Mouse (Mus musculus): ENCODE measurements around the gene Arl5a. TPM values are rescaled to one million over a fixed set of nuclear protein-coding genes. Genes with fewer than 3 reads are reported as not detected.
A peak's percentile ranks its signal among the peaks of the same experiment; 100 is the strongest.

The Arl5a gene
- total and polyA plus RNA-seq, 3 experiments: 12.7 to 36.8 (median 14.4) TPM

- H3K4me3 ChIP-seq (ENCODE audit: control insufficient read depth in 1 of 2, insufficient read depth in 1 of 2, low read depth in 2 of 2, low read length in 2 of 2): no peak overlapping the region
- peaks cover 0 to 2% of the 10 kb centered on the region in 2 experiments; a peak in 2 of 4 replicates for H3K27me3 ChIP-seq (ENCODE audit: control insufficient read depth in 1 of 2, insufficient read depth in 2 of 2, low read length in 2 of 2)
- no peak for DNase-seq (ENCODE audit: low read depth, low spot score)
- H3K27ac ChIP-seq (ENCODE audit: control insufficient read depth, low read depth, low read length): no peak overlapping the region
- H3K79me2 ChIP-seq (ENCODE audit: control insufficient read depth, insufficient read depth, low read length, poor library complexity): no peaks in the 10 kb centered on the region
- no peaks in the 10 kb centered on the region for H3K36me3 ChIP-seq (ENCODE audit: control insufficient read depth in 1 of 2, insufficient read depth in 2 of 2, low read length in 2 of 2)
- no peak for TF ChIP-seq ZC3H11A (IDR thresholded peaks at IDR 0.05; ENCODE audit: low read depth, low read length)
- no peak for TF ChIP-seq MAFK (IDR thresholded peaks at IDR 0.05; ENCODE audit: borderline replicate concordance, low read depth, low read length)
- no peaks in the 10 kb centered on the region for H3K4me1 ChIP-seq (ENCODE audit: control insufficient read depth in 1 of 2, insufficient read depth in 2 of 2, low read length in 2 of 2)
- no peak overlapping the region for H3K9ac ChIP-seq (ENCODE audit: control insufficient read depth, low read depth, low read length, poor library complexity, severe bottlenecking)
- H3K9me3 ChIP-seq (replicated peaks; ENCODE audit: insufficient read depth, low read length): no peaks in the 10 kb centered on the region
Observed at GRCm38 (mm10) chr2:52442125-52442524, 17.4 kb upstream of the Arl5a start.

DNA sequence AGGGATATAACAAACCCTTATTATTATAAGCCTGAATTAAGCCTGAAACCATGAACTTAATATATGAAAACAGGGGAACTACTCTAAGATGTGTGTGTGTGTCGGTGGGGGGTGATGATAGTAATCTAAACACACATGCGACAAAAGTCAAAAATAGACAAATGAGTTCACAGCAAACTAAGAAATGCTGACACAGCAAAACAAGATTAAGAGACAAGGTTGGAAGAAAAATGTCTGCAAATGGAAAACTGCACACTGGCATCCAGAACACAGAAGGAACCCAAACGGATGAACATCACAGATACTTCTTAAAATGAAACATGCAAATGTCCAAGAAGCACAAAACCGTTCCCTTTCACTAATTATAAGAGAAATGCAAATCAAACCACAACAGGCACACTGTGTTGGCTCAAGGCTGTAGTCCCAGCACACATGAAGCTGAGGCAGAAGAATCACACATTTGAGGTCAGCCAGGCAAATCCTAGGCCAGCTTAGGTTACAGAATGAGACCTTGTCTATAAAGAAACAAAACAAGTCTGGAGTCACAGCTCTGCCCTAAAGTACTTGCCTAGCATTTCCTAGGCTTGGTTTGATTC, 15.8 kb upstream of the Arl5a start:
- no peaks in the 10 kb centered on the region for H3K4me1 ChIP-seq (ENCODE audit: control insufficient read depth in 1 of 2, insufficient read depth in 2 of 2, low read length in 2 of 2)
- no peak overlapping the region for H3K9ac ChIP-seq (ENCODE audit: control insufficient read depth, low read depth, low read length, poor library complexity, severe bottlenecking)
- DNase-seq (ENCODE audit: low read depth, low spot score): no peak
- no peaks in the 10 kb centered on the region for H3K79me2 ChIP-seq (ENCODE audit: control insufficient read depth, insufficient read depth, low read length, poor library complexity)
- H3K27ac ChIP-seq (ENCODE audit: control insufficient read depth, low read depth, low read length): no peak overlapping the region
- TF ChIP-seq CTCF (IDR thresholded peaks at IDR 0.05 in 2 of 3, conservative IDR thresholded peaks at IDR 0.05 in 1 of 3; ENCODE audit: control insufficient read depth in 1 of 3, insufficient read depth in 1 of 3, low read depth in 2 of 3, low read length in 3 of 3, poor library complexity in 1 of 3, severe bottlenecking in 1 of 3) (no peak), E2F4 (IDR thresholded peaks at IDR 0.05; ENCODE audit: borderline replicate concordance, low read depth, low read length) (no peak), SMC3 (IDR thresholded peaks at IDR 0.05; ENCODE audit: low read depth, low read length) (no peak), MAFK (IDR thresholded peaks at IDR 0.05; ENCODE audit: borderline replicate concordance, low read depth, low read length) (peak; percentile 91)
- H3K36me3 ChIP-seq (ENCODE audit: control insufficient read depth in 1 of 2, insufficient read depth in 2 of 2, low read length in 2 of 2): no peaks in the 10 kb centered on the region
- H3K4me3 ChIP-seq (ENCODE audit: control insufficient read depth in 1 of 2, insufficient read depth in 1 of 2, low read depth in 2 of 2, low read length in 2 of 2): no peak overlapping the region
- no peaks in the 10 kb centered on the region for H3K9me3 ChIP-seq (replicated peaks; ENCODE audit: insufficient read depth, low read length)
- H3K27me3 ChIP-seq (ENCODE audit: control insufficient read depth in 1 of 2, insufficient read depth in 2 of 2, low read length in 2 of 2): peaks cover 0 to 3% of the 10 kb centered on the region in 2 experiments; a peak in 3 of 4 replicates

DNA sequence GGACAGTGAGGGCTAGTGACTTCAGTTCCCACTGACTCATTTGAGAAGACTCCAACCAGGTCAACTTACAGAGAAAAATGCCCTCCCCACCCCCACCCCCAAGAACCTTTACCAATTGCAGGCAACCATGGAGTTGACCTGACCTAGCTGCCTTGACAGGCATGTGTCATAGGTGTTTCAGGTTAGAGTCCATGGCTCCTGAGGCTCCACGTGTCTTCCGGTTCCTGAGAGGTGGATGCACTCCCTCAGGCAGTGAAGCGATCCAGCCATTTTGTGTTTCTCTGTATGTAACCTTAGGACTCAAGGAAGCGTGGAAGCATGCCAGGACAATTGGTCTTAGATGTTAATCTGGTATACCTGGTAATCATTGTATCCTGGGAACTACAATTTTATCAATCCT, 13.7 kb upstream of the Arl5a start:
- Histone ChIP-seq H3K4me3 (ENCODE audit: control insufficient read depth in 1 of 2, insufficient read depth in 1 of 2, low read depth in 2 of 2, low read length in 2 of 2) (no peak overlapping the region), H3K36me3 (ENCODE audit: control insufficient read depth in 1 of 2, insufficient read depth in 2 of 2, low read length in 2 of 2) (no peaks in the 10 kb centered on the region), H3K27ac (ENCODE audit: control insufficient read depth, low read depth, low read length) (no peak overlapping the region), H3K27me3 (ENCODE audit: control insufficient read depth in 1 of 2, insufficient read depth in 2 of 2, low read length in 2 of 2) (peaks cover 3% of the 10 kb centered on the region in 2 experiments; a peak in 3 of 4 replicates), H3K79me2 (ENCODE audit: control insufficient read depth, insufficient read depth, low read length, poor library complexity) (no peaks in the 10 kb centered on the region), H3K4me1 (ENCODE audit: control insufficient read depth in 1 of 2, insufficient read depth in 2 of 2, low read length in 2 of 2) (no peaks in the 10 kb centered on the region), H3K9ac (ENCODE audit: control insufficient read depth, low read depth, low read length, poor library complexity, severe bottlenecking) (no peak overlapping the region), H3K9me3 (replicated peaks; ENCODE audit: insufficient read depth, low read length) (no peaks in the 10 kb centered on the region)
- DNase-seq (ENCODE audit: low read depth, low spot score): no peak
- TF ChIP-seq ZMIZ1 (IDR thresholded peaks at IDR 0.05; ENCODE audit: low read depth, low read length) (no peak), MAX (IDR thresholded peaks at IDR 0.05; ENCODE audit: low read length) (no peak), RCOR1 (IDR thresholded peaks at IDR 0.05; ENCODE audit: low read depth, low read length) (no peak), E2F4 (IDR thresholded peaks at IDR 0.05; ENCODE audit: borderline replicate concordance, low read depth, low read length) (no peak), UBTF (IDR thresholded peaks at IDR 0.05; ENCODE audit: borderline replicate concordance, insufficient read depth, low read depth, low read length) (no peak), USF2 (IDR thresholded peaks at IDR 0.05; ENCODE audit: borderline replicate concordance in 1 of 2, insufficient read depth in 1 of 2, low read depth in 1 of 2, low read length in 2 of 2) (no peak), CHD1 (IDR thresholded peaks at IDR 0.05; ENCODE audit: low read depth, low read length) (no peak), POLR2A (IDR thresholded peaks at IDR 0.05; ENCODE audit: control insufficient read depth in 1 of 2, insufficient read depth in 1 of 2, low read depth in 1 of 2, low read length in 2 of 2, poor library complexity in 1 of 2) (no peak), ZC3H11A (IDR thresholded peaks at IDR 0.05; ENCODE audit: low read depth, low read length) (no peak), SIN3A (IDR thresholded peaks at IDR 0.05; ENCODE audit: low read length) (no peak), POLR2AphosphoS2 (IDR thresholded peaks at IDR 0.05; ENCODE audit: low read length) (no peak), MEF2A (IDR thresholded peaks at IDR 0.05; ENCODE audit: extremely low read depth, insufficient replicate concordance, low read depth, low read length, poor library complexity, severe bottlenecking) (no peak), GABPA (IDR thresholded peaks at IDR 0.05; ENCODE audit: low read depth, low read length) (no peak), USF1 (IDR thresholded peaks at IDR 0.05; ENCODE audit: low read depth, low read length) (no peak), BHLHE40 (IDR thresholded peaks at IDR 0.05; ENCODE audit: borderline replicate concordance, low read depth, low read length) (no peak)

Measured in MEL (cell line).